Mouse (Mus musculus) embryo, embryonic 10.5 days (tissue): ENCODE results near the gene Dpp9.

Source experiments
- DNase-seq: peaks from one replicate; pipeline ENCODE4 v3.0.0-alpha.2; 2015; ENCODE audit warnings: low spot score

Dpp9 gene

DNA sequence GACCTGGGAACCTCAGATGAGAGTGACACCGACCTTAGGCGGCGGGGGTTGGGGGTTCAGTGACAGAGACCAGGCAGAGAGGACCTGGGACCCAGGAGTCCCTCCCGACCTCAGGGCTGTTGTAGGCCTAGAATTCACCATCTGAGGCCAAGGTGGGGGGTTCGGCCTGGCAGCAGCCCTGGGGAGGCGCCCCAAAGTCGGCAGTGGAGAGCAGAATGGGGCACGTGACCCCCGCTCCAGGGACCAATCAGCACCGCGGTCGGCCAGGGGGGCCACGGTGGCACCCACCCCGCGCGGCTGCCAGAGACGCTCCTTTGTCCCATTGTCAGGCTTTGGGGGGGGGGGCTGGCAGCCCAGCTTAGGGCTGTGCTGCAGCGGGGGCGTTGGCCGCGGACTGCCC lies 79.3 kb downstream of the Dpp9 start:
- no peak for DNase-seq

DNA sequence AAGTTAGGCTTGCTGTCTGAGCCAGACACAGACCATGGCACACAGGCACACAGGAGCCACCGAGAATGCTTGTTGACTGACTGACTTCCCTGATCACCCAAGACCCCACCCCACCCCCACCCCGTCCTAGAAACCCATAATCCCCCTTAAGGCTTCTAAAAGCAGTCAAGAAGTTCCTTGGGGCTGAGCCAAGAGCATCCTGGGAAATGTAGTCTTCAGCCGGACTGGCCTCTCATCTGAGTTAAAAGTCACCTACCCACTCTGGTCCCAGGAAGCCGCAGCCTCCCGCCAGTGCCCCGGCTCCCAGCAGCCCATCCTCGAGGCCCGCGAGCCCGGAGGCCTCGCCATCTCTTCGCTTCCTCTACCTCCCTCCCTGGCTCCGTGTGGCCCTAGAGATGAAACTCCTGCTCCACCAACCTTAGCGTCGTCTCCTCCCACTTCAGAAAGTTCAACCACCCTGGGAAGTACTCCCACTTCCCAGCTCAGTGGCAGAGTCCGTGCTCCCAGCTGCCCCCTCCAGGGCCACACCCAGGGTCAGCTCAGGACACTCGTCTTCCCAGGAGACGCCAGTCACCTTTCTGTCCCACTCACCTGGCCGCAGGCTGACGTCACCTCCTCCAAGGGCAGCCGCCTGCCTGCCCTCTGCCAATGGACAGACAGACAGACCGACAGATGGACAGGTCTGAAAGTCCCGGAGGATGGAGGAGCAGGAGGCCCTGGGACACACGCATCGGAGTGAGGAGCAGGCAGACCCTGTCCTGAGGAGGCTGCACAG lies 80.7 kb downstream of the Dpp9 start:
- DNase-seq = no peak
